Mouse (Mus musculus): Measurements from ENCODE around the gene Mboat7. TPM values are rescaled to one million over a fixed set of nuclear protein-coding genes. Genes with fewer than 3 reads are reported as not detected.
A peak's percentile ranks its signal among the peaks of the same experiment; 100 is the strongest.

Gene Mboat7
- total RNA-seq, 1 experiment = 34.4 TPM

DNA sequence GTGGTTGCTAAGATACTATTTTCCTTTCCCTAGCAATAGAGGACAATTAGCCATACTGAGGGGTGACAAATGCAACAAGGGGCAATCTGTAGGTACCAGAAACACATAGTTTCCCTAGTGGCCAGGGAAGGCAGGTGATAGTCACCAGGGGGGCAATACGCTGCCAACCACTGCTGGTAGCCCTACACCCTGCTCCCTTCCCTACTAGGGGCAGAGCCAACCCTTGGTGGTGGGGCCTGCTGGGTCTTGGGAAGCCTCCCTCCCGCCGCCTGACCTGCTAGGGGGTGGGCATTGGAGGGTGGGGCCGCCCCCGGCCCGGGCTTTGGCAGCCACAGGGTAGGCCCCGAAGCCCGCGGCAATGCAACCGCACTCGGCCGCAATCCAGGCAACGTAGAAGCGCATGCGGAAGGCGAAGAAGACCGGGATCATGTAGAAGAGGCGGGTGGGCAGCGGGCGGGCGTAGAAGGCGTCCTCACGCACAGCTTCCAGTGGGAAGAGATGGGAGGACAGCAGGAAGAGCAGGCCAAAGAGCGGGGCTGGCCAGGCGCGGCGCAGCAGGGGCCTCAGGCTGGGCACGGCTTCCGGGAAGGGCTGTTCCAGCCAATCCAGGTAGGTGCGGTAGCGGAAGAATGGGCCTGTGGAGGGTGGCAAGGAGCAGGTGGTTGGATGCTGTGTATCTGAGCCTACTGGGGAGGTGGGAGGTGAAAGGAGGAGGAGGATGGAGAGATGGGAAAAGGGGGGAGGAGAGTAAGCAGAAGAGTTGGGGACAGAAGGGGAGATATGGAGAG lies 7.7 kb downstream of the Mboat7 start:
- Histone ChIP-seq H3K36me3 (ENCODE audit: control insufficient read depth, insufficient read depth, low read length, poor library complexity, severe bottlenecking) (peaks cover 8% of the 10 kb centered on the region; the same call in 1 of the 2 replicates), H3K4me1 (ENCODE audit: control insufficient read depth in 2 of 2, insufficient read depth in 2 of 2, low read length in 2 of 2, poor library complexity in 1 of 2) (peaks cover 0 to 9% of the 10 kb centered on the region in 2 experiments; a peak in 2 of 4 replicates), H3K4me3 (ENCODE audit: insufficient read depth in 1 of 2, low read depth in 1 of 2, low read length in 2 of 2, poor library complexity in 1 of 2, severe bottlenecking in 1 of 2) (peak overlapping the region; percentile 57 to 70), H3K27ac (ENCODE audit: insufficient read depth, low read depth, low read length, poor library complexity, severe bottlenecking) (no peak overlapping the region), H3K9me3 (ENCODE audit: control insufficient read depth, insufficient read depth, low read depth, low read length) (no peaks in the 10 kb centered on the region), H3K9ac (ENCODE audit: insufficient read depth, low read depth, low read length, poor library complexity, severe bottlenecking) (peak overlapping the region; percentile 79)
- in situ Hi-C loops (cut with MboI; ENCODE audit: low sequenced_read_pairs in 2 of 2, unreplicated experiment in 2 of 2) = no loop called here
- DNase-seq (ENCODE audit: low read depth, low spot score) = no peak
- no peak for TF ChIP-seq ZNF384 (IDR thresholded peaks at IDR 0.05; ENCODE audit: low read depth, low read length)
- no peak for TF ChIP-seq MAFK (IDR thresholded peaks at IDR 0.05; ENCODE audit: insufficient read depth, low read depth, low read length)
- no peak for TF ChIP-seq ZC3H11A (IDR thresholded peaks at IDR 0.05; ENCODE audit: borderline replicate concordance, low read depth, low read length)
- TF ChIP-seq HCFC1 (IDR thresholded peaks at IDR 0.05; ENCODE audit: borderline replicate concordance, insufficient read depth, low read length) = no peak
- TF ChIP-seq CHD2 (IDR thresholded peaks at IDR 0.05; ENCODE audit: low read depth, low read length) = no peak

DNA sequence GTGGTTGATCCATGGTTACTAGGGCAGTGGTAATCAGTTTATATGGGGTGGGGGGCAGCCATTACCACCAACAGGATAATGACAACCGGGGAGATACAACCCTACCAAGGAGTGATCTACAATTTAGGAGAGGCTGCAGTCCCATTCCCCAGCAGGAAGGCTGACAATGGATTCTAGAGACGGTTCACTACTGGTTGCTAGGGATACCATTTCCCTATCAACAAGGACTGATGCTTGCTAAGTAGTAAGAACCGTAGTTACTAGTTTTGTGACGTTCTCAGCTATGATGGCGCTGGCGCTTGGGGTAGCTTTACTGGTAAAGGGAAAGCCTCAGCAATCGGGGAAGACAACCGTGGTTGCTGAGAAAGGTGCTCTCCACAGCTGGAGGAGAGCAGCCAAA lies 8.6 kb downstream of the Mboat7 start:
- H3K36me3 ChIP-seq (ENCODE audit: control insufficient read depth, insufficient read depth, low read length, poor library complexity, severe bottlenecking) = peaks cover 6% of the 10 kb centered on the region; the same call in 1 of the 2 replicates
- H3K9me3 ChIP-seq (ENCODE audit: control insufficient read depth, insufficient read depth, low read depth, low read length) = no peaks in the 10 kb centered on the region
- H3K4me1 ChIP-seq (ENCODE audit: control insufficient read depth in 2 of 2, insufficient read depth in 2 of 2, low read length in 2 of 2, poor library complexity in 1 of 2) = peaks cover 0 to 9% of the 10 kb centered on the region in 2 experiments; a peak in 2 of 4 replicates
- no peak overlapping the region for H3K4me3 ChIP-seq (ENCODE audit: insufficient read depth in 1 of 2, low read depth in 1 of 2, low read length in 2 of 2, poor library complexity in 1 of 2, severe bottlenecking in 1 of 2)
- no peak for DNase-seq (ENCODE audit: low read depth, low spot score)
- in situ Hi-C loops (cut with MboI; ENCODE audit: low sequenced_read_pairs in 2 of 2, unreplicated experiment in 2 of 2) = no loop called here
- TF ChIP-seq ZC3H11A (IDR thresholded peaks at IDR 0.05; ENCODE audit: borderline replicate concordance, low read depth, low read length) (no peak), MAFK (IDR thresholded peaks at IDR 0.05; ENCODE audit: insufficient read depth, low read depth, low read length) (no peak), HCFC1 (IDR thresholded peaks at IDR 0.05; ENCODE audit: borderline replicate concordance, insufficient read depth, low read length) (no peak), CHD2 (IDR thresholded peaks at IDR 0.05; ENCODE audit: low read depth, low read length) (no peak), ZNF384 (IDR thresholded peaks at IDR 0.05; ENCODE audit: low read depth, low read length) (no peak)
- H3K27ac ChIP-seq (ENCODE audit: insufficient read depth, low read depth, low read length, poor library complexity, severe bottlenecking) = no peak overlapping the region
- no peak overlapping the region for H3K9ac ChIP-seq (ENCODE audit: insufficient read depth, low read depth, low read length, poor library complexity, severe bottlenecking)

DNA sequence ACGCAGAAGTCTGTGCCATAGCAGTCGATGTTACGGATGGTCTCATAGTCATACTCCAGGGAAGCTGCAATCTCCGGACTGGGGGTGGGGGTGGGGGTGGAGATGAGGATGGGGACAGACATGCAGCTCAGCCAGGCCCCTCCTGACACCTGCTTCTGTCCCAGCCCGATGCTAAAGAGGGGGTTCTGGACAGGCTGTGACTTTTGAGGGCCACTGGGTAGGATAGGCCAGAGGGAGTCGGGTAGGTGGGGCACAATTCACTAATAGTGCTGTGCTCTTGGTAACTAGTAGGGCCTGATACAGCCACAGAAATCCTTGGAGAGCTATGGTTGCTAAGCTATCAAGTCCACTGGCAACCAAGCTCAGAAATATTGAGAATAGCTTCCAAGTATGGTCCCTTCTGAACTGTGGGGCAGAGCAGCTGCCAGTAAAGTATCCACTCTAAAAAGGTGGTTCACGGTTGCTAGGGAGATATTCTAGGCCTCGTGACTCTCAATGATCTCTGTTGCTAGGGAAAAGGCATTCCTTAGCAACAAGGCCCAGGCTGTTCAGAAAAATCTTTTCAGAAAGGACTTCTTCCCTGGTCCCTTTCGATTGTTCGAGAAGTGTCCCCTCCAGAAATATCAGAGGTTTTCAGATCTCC lies 9.3 kb downstream of the Mboat7 start:
- DNase-seq (ENCODE audit: low read depth, low spot score) = no peak
- H3K36me3 ChIP-seq (ENCODE audit: control insufficient read depth, insufficient read depth, low read length, poor library complexity, severe bottlenecking) = peaks cover 8% of the 10 kb centered on the region; the same call in 1 of the 2 replicates
- H3K4me1 ChIP-seq (ENCODE audit: control insufficient read depth in 2 of 2, insufficient read depth in 2 of 2, low read length in 2 of 2, poor library complexity in 1 of 2) = peaks cover 0 to 9% of the 10 kb centered on the region in 2 experiments; a peak in 2 of 4 replicates
- H3K9ac ChIP-seq (ENCODE audit: insufficient read depth, low read depth, low read length, poor library complexity, severe bottlenecking) = no peak overlapping the region
- in situ Hi-C loops (cut with MboI; ENCODE audit: low sequenced_read_pairs in 2 of 2, unreplicated experiment in 2 of 2) = no loop called here
- TF ChIP-seq CHD2 (IDR thresholded peaks at IDR 0.05; ENCODE audit: low read depth, low read length) = no peak
- no peak overlapping the region for H3K27ac ChIP-seq (ENCODE audit: insufficient read depth, low read depth, low read length, poor library complexity, severe bottlenecking)
- no peak overlapping the region for H3K4me3 ChIP-seq (ENCODE audit: insufficient read depth in 1 of 2, low read depth in 1 of 2, low read length in 2 of 2, poor library complexity in 1 of 2, severe bottlenecking in 1 of 2)
- no peaks in the 10 kb centered on the region for H3K9me3 ChIP-seq (ENCODE audit: control insufficient read depth, insufficient read depth, low read depth, low read length)

DNA sequence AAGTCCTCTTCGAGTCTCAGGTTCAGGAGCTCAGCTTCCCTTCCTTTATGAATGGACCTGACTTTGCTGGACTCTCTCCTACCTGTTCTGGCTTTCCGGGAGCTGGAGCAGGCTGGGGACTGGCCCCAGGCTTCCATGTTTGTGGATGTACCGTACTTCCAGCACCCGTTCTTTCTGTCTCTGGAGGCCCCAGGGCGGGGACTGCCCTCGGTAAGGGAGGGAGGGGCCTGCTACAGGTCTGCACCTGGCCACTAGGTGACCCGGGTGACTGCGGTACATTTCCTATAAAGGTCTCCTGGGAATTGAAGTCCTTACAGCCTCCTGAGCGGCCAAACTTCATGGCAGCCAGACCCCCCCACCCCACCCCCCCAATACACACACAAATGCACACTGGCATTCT lies 16.0 kb downstream of the Mboat7 start, which contains the start of gene Tmc4:
Tmc4 (minus strand) TSS at position 212 of the 400 bp plus-strand sequence.
- Histone ChIP-seq H3K4me3 (ENCODE audit: insufficient read depth in 1 of 2, low read depth in 1 of 2, low read length in 2 of 2, poor library complexity in 1 of 2, severe bottlenecking in 1 of 2) (no peak within 1 kb of the TSS), H3K4me1 (ENCODE audit: control insufficient read depth in 2 of 2, insufficient read depth in 2 of 2, low read length in 2 of 2, poor library complexity in 1 of 2) (peaks cover 0 to 6% of the 10 kb centered on the region in 2 experiments; a peak in 1 of 4 replicates), H3K9ac (ENCODE audit: insufficient read depth, low read depth, low read length, poor library complexity, severe bottlenecking) (no peak within 1 kb of the TSS), H3K36me3 (ENCODE audit: control insufficient read depth, insufficient read depth, low read length, poor library complexity, severe bottlenecking) (peaks cover 5% of the 10 kb centered on the region; the same call in 1 of the 2 replicates), H3K27ac (ENCODE audit: insufficient read depth, low read depth, low read length, poor library complexity, severe bottlenecking) (no peak within 1 kb of the TSS), H3K9me3 (ENCODE audit: control insufficient read depth, insufficient read depth, low read depth, low read length) (no peaks in the 10 kb centered on the region)
- in situ Hi-C loops (cut with MboI; ENCODE audit: low sequenced_read_pairs in 2 of 2, unreplicated experiment in 2 of 2) = no loop called here
- no peak for TF ChIP-seq HCFC1 (IDR thresholded peaks at IDR 0.05; ENCODE audit: borderline replicate concordance, insufficient read depth, low read length)
- DNase-seq (ENCODE audit: low read depth, low spot score) = no peak
